Mouse (Mus musculus) forebrain, embryonic 15.5 days (tissue): ENCODE data around the gene Slc4a3. TPM values are rescaled to one million over a fixed set of nuclear protein-coding genes. Genes with fewer than 3 reads are reported as not detected.
A peak's percentile ranks its signal among the peaks of the same experiment; 100 is the strongest.

Source experiments
- ATAC-seq: fragments of 200-750 bp; cut with Nextera tagmentation; replicated peaks from 2 replicates; pipeline ENCODE4 v1.8.0; 2017; ENCODE audit warnings: mild to moderate bottlenecking, moderate TSS enrichment, moderate library complexity
- H3K27ac ChIP-seq: fragments of 300-500 bp; sonication (generic); replicated peaks from 2 replicates; pipeline ENCODE4 v1.5.1; 2015; ENCODE audit warnings: mild to moderate bottlenecking, inconsistent platforms
- H3K27me3 ChIP-seq: fragments of 300-500 bp; sonication (generic); 2 replicates; pipeline ENCODE4 v1.6.1; 2015; ENCODE audit warnings: inconsistent platforms
- H3K36me3 ChIP-seq: fragments of 300-500 bp; sonication (generic); 2 replicates; pipeline ENCODE4 v1.6.1; 2015; ENCODE audit warnings: mild to moderate bottlenecking, inconsistent platforms
- H3K4me1 ChIP-seq: fragments of 300-500 bp; sonication (generic); 2 replicates; pipeline ENCODE4 v1.6.1; 2015; ENCODE audit warnings: inconsistent platforms
- H3K4me2 ChIP-seq: fragments of 300-500 bp; sonication (generic); replicated peaks from 2 replicates; pipeline ENCODE4 v1.6.1; 2015; ENCODE audit warnings: mild to moderate bottlenecking, inconsistent platforms
- H3K4me3 ChIP-seq: fragments of 300-500 bp; sonication (generic); 2 replicates; pipeline ENCODE4 v1.5.1; 2015; ENCODE audit warnings: mild to moderate bottlenecking, inconsistent platforms
- H3K9ac ChIP-seq: fragments of 300-500 bp; sonication (generic); replicated peaks from 2 replicates; pipeline ENCODE4 v1.6.1; 2015; ENCODE audit warnings: mild to moderate bottlenecking, inconsistent platforms
- H3K9me3 ChIP-seq: fragments of 300-500 bp; sonication (generic); 2 replicates; pipeline ENCODE4 v1.6.1; 2016; ENCODE audit warnings: inconsistent platforms
- WGBS: fragments of 180-500 bp; shearing (Covaris S2); methylation state at CpG from one replicate; pipeline ENCODE4 v1.1.7; 2015; ENCODE audit warnings: mixed read lengths; 5-methylcytosine and 5-hydroxymethylcytosine counted together
- polyA plus RNA-seq: library from polyadenylated mRNA; unstranded; fragments of >200 nt; fragmentation: Nextera tagmentation; extraction: Ambion mirVana; gene quantifications from 2 replicates; pipeline ENCODE4 v1.2.1, GENCODE M21; 2015

The Slc4a3 gene
- polyA plus RNA-seq, 1 experiment from 2014 or later = 35.9 TPM

DNA sequence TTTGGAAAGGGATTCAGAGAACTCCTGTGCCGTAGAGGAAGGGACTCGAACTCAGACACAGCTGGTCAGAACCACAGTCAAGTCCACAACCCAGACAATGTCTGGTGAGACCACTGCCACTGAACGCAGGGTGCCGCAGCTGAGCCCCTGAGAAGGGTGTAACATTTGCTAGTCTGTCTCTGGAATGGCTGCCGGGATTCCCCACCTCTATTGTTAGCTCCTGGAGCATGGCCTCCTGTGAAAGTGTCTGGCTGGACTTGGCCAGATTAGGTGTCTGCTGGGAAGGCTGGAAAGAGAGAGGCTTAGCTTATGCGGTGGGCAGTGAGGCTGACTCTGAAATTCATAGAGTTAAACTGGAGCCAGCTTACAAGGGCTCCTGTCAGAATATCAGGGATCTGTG lies 24.3 kb downstream of the Slc4a3 start:
- H3K4me2 ChIP-seq = no peak overlapping the region
- no peak overlapping the region for H3K9ac ChIP-seq
- H3K4me3 ChIP-seq = no peak overlapping the region
- H3K27me3 ChIP-seq = no peaks in the 10 kb centered on the region
- no peaks in the 10 kb centered on the region for H3K9me3 ChIP-seq
- H3K4me1 ChIP-seq = peaks cover 8% of the 10 kb centered on the region
- no peak overlapping the region for H3K27ac ChIP-seq
- ATAC-seq = no peak
- H3K36me3 ChIP-seq = no peaks in the 10 kb centered on the region
- 67% methylated on average over 6 of the region's 6 CpGs for WGBS

- H3K27me3 ChIP-seq = no peaks in the 10 kb centered on the region
- ATAC-seq = no peak
- no peak overlapping the region for H3K4me3 ChIP-seq
- H3K4me1 ChIP-seq = peaks cover 8% of the 10 kb centered on the region
- H3K4me2 ChIP-seq = no peak overlapping the region
- H3K9ac ChIP-seq = no peak overlapping the region
- 64% methylated on average over 6 of the region's 6 CpGs for WGBS
- no peaks in the 10 kb centered on the region for H3K9me3 ChIP-seq
- no peaks in the 10 kb centered on the region for H3K36me3 ChIP-seq
- no peak overlapping the region for H3K27ac ChIP-seq
Observed at GRCm38 (mm10) chr1:75572776-75573175, 26.7 kb downstream of the Slc4a3 start.

DNA sequence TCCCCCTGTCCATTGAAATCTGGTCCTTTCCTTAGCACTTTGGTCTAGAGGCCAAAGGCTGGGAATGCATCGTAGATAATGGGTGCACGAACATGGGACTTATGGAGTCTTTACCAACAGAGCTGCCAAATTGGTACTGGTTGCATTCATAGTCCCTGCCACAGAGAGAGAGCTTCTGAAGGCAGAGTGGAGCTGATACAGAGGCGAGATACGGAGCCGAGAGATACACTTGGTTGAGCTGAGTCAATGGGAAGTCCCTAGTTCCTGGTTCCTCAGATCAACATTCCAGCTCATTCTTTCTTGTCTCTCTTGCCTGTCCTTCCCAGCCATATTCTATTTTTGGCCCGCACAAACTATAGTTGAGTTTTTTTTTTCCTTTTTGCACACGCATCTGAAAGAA lies 27.6 kb downstream of the Slc4a3 start:
- ATAC-seq = no peak
- Histone ChIP-seq H3K27me3 (no peaks in the 10 kb centered on the region), H3K9ac (no peak overlapping the region), H3K27ac (no peak overlapping the region), H3K36me3 (no peaks in the 10 kb centered on the region), H3K4me1 (peaks cover 8% of the 10 kb centered on the region), H3K9me3 (no peaks in the 10 kb centered on the region), H3K4me3 (no peak overlapping the region), H3K4me2 (no peak overlapping the region)
- 80% methylated on average over 7 of the region's 7 CpGs for WGBS

- no peaks in the 10 kb centered on the region for H3K27me3 ChIP-seq
- H3K4me2 ChIP-seq = no peak overlapping the region
- H3K27ac ChIP-seq = no peak overlapping the region
- no peaks in the 10 kb centered on the region for H3K9me3 ChIP-seq
- H3K4me3 ChIP-seq = no peak overlapping the region
- WGBS = 48% methylated on average over 17 of the region's 17 CpGs
- ATAC-seq = no peak
- H3K36me3 ChIP-seq = no peaks in the 10 kb centered on the region
- peaks cover 8% of the 10 kb centered on the region for H3K4me1 ChIP-seq
- no peak overlapping the region for H3K9ac ChIP-seq
Observed at GRCm38 (mm10) chr1:75574476-75575310, 28.6 kb downstream of the Slc4a3 start.

GRCm38 (mm10) chr1:75581936-75582624 lies 36.0 kb downstream of the Slc4a3 start:
- Histone ChIP-seq H3K4me3 (no peak overlapping the region), H3K9ac (no peak overlapping the region), H3K9me3 (no peaks in the 10 kb centered on the region), H3K36me3 (no peaks in the 10 kb centered on the region), H3K27me3 (no peaks in the 10 kb centered on the region), H3K27ac (peak overlapping the region; percentile 78), H3K4me2 (no peak overlapping the region), H3K4me1 (peaks cover 11% of the 10 kb centered on the region; the same call in 1 of the 2 replicates)
- ATAC-seq = no peak
- 15% methylated on average over 7 of the region's 7 CpGs for WGBS

GRCm38 (mm10) chr1:75582625-75582956 lies 36.5 kb downstream of the Slc4a3 start:
- H3K4me2 ChIP-seq = no peak overlapping the region
- no peak for ATAC-seq
- no peaks in the 10 kb centered on the region for H3K27me3 ChIP-seq
- H3K4me1 ChIP-seq = peaks cover 11% of the 10 kb centered on the region; the same call in 1 of the 2 replicates
- peak overlapping the region; percentile 78 for H3K27ac ChIP-seq
- no peak overlapping the region for H3K4me3 ChIP-seq
- H3K9ac ChIP-seq = no peak overlapping the region
- WGBS = 40% methylated on average over 5 of the region's 5 CpGs
- no peaks in the 10 kb centered on the region for H3K36me3 ChIP-seq
- H3K9me3 ChIP-seq = no peaks in the 10 kb centered on the region

DNA sequence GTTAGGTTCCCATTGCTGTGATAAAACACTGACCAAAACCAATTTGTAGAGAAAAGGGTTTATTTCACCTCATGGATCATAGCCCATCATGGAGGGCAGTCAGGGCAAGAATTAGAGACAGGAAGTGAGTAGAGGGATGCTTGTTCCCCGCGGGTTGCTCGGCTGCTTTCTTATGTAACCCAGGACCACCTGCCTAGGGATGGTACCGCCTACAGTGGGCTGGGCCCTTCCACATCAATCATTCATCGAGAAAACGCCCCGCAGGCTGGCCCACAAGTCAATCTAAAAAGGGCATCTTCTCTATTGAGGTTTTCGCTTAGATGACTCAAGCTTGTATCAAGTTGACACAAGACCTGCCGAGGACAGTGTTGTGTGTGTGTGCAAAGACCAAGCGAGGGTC lies 37.0 kb downstream of the Slc4a3 start:
- WGBS = 84% methylated on average over 10 of the region's 10 CpGs
- ATAC-seq = no peak
- Histone ChIP-seq H3K9ac (no peak overlapping the region), H3K27me3 (no peaks in the 10 kb centered on the region), H3K4me1 (peaks cover 11% of the 10 kb centered on the region; the same call in 1 of the 2 replicates), H3K9me3 (no peaks in the 10 kb centered on the region), H3K27ac (peak overlapping the region; percentile 78), H3K4me2 (no peak overlapping the region), H3K4me3 (no peak overlapping the region), H3K36me3 (no peaks in the 10 kb centered on the region)

GRCm38 (mm10) chr1:75586791-75587190 lies 40.7 kb downstream of the Slc4a3 start:
- Histone ChIP-seq H3K36me3 (no peaks in the 10 kb centered on the region), H3K9me3 (no peaks in the 10 kb centered on the region), H3K9ac (no peak overlapping the region), H3K4me2 (no peak overlapping the region), H3K4me3 (no peak overlapping the region), H3K4me1 (peaks cover 18% of the 10 kb centered on the region), H3K27ac (no peak overlapping the region), H3K27me3 (no peaks in the 10 kb centered on the region)
- ATAC-seq = no peak
- WGBS = 90% methylated on average over 3 of the region's 3 CpGs

DNA sequence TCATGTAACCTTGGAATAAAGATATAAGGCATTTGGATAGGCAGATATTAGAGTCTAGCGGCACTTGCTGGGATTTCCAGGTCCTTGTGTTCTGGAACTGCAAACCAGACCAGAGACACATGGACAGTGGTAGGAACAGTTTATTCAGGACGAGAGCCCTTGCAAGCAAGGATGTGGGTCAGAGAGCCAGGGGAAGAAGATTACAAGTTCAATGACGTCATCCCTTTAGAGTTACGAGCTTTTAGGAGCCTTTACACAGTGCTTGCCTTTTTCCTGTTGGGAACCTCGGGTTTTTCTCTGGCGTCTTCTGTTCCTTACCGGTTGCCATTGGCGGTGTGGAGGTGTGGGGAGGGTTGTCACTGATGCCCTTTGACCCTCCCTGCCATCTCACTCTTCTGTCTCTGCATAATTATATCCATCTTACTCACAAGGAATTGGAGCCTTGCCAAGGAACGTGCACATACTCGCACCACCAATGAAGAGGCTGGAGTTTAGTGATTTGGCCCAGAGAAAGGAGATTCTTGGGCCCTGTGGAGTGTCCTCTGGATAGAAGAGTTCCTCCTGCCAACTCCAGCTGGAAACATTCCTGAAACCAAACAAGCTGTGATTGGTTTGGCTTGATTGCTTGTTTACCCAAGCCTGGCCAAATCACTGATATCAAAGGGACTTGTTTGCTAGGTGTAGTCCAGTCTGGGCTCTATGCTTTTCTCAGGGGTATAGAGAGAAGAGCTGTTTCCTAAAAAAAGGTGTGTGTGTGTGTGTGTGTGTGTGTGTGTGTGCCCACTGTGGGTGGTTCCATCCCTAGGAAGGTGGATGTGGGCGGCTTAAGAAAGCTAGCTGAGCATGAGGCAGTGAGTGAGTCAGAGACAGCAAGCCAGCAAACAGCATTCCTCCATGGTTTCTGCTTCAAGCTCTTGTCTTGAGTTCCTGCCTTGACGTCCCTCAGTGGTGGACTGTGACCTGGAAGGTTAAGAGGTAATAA lies 42.0 kb downstream of the Slc4a3 start:
- no peak for ATAC-seq
- H3K9me3 ChIP-seq = no peaks in the 10 kb centered on the region
- H3K36me3 ChIP-seq = no peaks in the 10 kb centered on the region
- H3K27ac ChIP-seq = no peak overlapping the region
- no peaks in the 10 kb centered on the region for H3K27me3 ChIP-seq
- 60% methylated on average over 12 of the region's 12 CpGs for WGBS
- H3K9ac ChIP-seq = no peak overlapping the region
- H3K4me2 ChIP-seq = no peak overlapping the region
- no peak overlapping the region for H3K4me3 ChIP-seq
- peaks cover 11% of the 10 kb centered on the region for H3K4me1 ChIP-seq

DNA sequence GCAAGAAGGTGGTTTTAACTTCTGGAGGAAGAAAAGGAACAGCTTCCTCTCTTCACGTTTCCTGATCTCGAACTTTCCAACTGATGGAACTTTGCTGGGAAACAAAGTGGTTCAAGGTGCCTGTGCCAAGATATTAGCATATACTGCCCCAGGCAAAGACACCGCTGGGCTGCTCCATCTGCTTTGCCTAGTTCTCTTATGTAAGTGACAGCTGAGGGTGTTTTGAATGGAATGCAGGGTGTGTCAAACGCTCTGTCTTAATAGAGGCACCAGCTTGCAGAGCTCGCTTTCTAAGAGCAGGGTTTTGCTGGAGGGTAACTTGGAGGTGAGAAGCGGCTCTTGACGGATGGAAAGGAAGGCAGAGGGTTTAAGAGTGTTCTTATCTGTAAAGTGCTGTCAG lies 42.8 kb downstream of the Slc4a3 start:
- H3K4me1 ChIP-seq = peaks cover 11% of the 10 kb centered on the region
- H3K27ac ChIP-seq = no peak overlapping the region
- H3K4me2 ChIP-seq = no peak overlapping the region
- 13% methylated on average over 7 of the region's 7 CpGs for WGBS
- H3K9me3 ChIP-seq = no peaks in the 10 kb centered on the region
- H3K4me3 ChIP-seq = no peak overlapping the region
- no peak overlapping the region for H3K9ac ChIP-seq
- no peaks in the 10 kb centered on the region for H3K27me3 ChIP-seq
- H3K36me3 ChIP-seq = no peaks in the 10 kb centered on the region
- ATAC-seq = 0 out of 2 replicates have a peak, but pooled peaks have one; percentile 64

- Histone ChIP-seq H3K27ac (no peak overlapping the region), H3K9ac (no peak overlapping the region), H3K4me3 (no peak overlapping the region), H3K4me2 (no peak overlapping the region), H3K4me1 (peaks cover 11% of the 10 kb centered on the region), H3K9me3 (no peaks in the 10 kb centered on the region), H3K27me3 (no peaks in the 10 kb centered on the region), H3K36me3 (no peaks in the 10 kb centered on the region)
- WGBS = 82% methylated on average over 2 of the region's 2 CpGs
- no peak for ATAC-seq
Observed at GRCm38 (mm10) chr1:75589983-75590382, 43.9 kb downstream of the Slc4a3 start.

DNA sequence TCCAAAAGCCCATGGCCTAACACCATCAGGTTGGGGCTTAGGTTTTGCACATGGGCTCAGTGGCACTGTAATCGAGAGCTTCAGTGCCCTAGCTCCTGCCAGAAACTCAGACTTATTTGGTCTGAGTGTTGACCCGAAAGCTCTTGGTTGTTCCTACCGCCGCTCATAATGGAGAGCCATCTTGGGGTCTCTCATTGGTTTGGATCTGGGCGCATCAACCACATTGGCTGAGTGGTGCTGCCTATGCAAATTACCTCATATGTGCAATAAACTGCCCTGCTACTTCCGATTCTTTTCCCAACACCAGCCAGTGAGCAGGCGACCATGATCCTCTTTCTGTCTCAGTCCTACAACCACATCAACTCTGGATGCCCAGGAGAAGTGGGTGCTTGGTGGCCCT lies 47.9 kb downstream of the Slc4a3 start:
- H3K4me1 ChIP-seq = peaks cover 6% of the 10 kb centered on the region
- ATAC-seq = no peak
- no peak overlapping the region for H3K4me3 ChIP-seq
- H3K9ac ChIP-seq = no peak overlapping the region
- no peak overlapping the region for H3K4me2 ChIP-seq
- no peaks in the 10 kb centered on the region for H3K36me3 ChIP-seq
- WGBS = 89% methylated on average over 7 of the region's 7 CpGs
- no peaks in the 10 kb centered on the region for H3K9me3 ChIP-seq
- H3K27ac ChIP-seq = no peak overlapping the region
- H3K27me3 ChIP-seq = no peaks in the 10 kb centered on the region
